ENCODE assay signal across 7 mouse cellular contexts in the genomic region with DNA sequence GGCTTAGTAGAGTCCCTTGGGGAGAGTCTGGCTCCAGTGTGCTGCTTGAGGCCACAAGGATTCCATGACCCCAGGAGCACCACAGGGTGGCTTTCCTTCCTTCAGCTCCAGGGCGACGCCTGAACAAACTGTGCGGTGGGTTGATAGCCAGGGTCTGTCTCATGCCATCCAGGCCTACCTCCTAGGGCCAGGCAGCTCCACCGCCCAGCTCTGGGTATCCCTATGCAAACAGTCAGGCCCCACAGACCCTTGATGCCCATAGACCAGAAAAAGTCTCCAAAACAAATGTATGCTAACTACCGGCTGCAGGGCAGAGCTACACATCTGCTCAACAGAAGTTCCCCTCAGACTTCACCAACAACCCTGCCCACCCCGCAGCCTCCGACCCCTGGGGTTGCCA. TPM values are rescaled to one million over a fixed set of nuclear protein-coding genes. Genes with fewer than 3 reads are reported as not detected.
DNase-seq lines count a peak whose midpoint lies in the region; ATAC-seq and TF ChIP-seq lines count a peak whose summit lies in the region.

No protein-coding gene starts in this region.

- no peak for TF ChIP-seq CTCF in hindbrain, postnatal 0 days (IDR thresholded peaks at IDR 0.05; ENCODE audit: low read depth)

- no peak for ATAC-seq in kidney, embryonic 16.5 days (ENCODE audit: low FRiP score, low TSS enrichment)
- ATAC-seq in embryonic facial prominence, embryonic 13.5 days (ENCODE audit: insufficient number of reproducible peaks, insufficient read depth, low FRiP score, low TSS enrichment, low read depth): no peak
- no peak for ATAC-seq in hindbrain, postnatal 0 days
- peak; percentile 21; the same call in 1 of the 2 replicates for ATAC-seq in neural tube, embryonic 13.5 days (ENCODE audit: low read depth)

- peak overlapping the region; percentile 53; the same call in 1 of the 2 replicates for H3K4me3 ChIP-seq in kidney, embryonic 16.5 days (ENCODE audit: low read length)
- H3K4me3 ChIP-seq in embryonic facial prominence, embryonic 13.5 days: peak overlapping the region; percentile 83
- no peak overlapping the region for H3K4me3 ChIP-seq in hindbrain, postnatal 0 days (ENCODE audit: low read length)
- H3K4me3 ChIP-seq in neural tube, embryonic 13.5 days: peak overlapping the region; percentile 64

- H3K9me3 ChIP-seq in kidney, embryonic 16.5 days (ENCODE audit: low read length): peaks cover 6% of the 10 kb centered on the region
- H3K9me3 ChIP-seq in embryonic facial prominence, embryonic 13.5 days: no peaks in the 10 kb centered on the region
- H3K9me3 ChIP-seq in hindbrain, postnatal 0 days (ENCODE audit: low read length): no peaks in the 10 kb centered on the region
- H3K9me3 ChIP-seq in neural tube, embryonic 13.5 days: no peaks in the 10 kb centered on the region; the same call in 1 of the 2 replicates

- peak overlapping the region; percentile 89; the same call in 1 of the 2 replicates for H3K9ac ChIP-seq in kidney, embryonic 16.5 days (replicated peaks; ENCODE audit: low read length)
- H3K9ac ChIP-seq in embryonic facial prominence, embryonic 13.5 days: peak overlapping the region; percentile 97
- no peak overlapping the region for H3K9ac ChIP-seq in hindbrain, postnatal 0 days (replicated peaks; ENCODE audit: low read length)
- peak overlapping the region; percentile 81 for H3K9ac ChIP-seq in neural tube, embryonic 13.5 days

- H3K4me1 ChIP-seq in kidney, embryonic 16.5 days (ENCODE audit: insufficient read depth, low read length): peaks cover 27% of the 10 kb centered on the region
- H3K4me1 ChIP-seq in embryonic facial prominence, embryonic 13.5 days: peaks cover 63% of the 10 kb centered on the region
- H3K4me1 ChIP-seq in hindbrain, postnatal 0 days (ENCODE audit: insufficient read depth, low read length): no peaks in the 10 kb centered on the region
- H3K4me1 ChIP-seq in neural tube, embryonic 13.5 days (replicated peaks): peaks cover 45% of the 10 kb centered on the region

- WGBS in kidney, embryonic 16.5 days: 42% methylated on average over 7 of the region's 7 CpGs
- WGBS in embryonic facial prominence, embryonic 13.5 days: 26% methylated on average over 7 of the region's 7 CpGs
- WGBS in hindbrain, postnatal 0 days: 23% methylated on average over 7 of the region's 7 CpGs
- WGBS in neural tube, embryonic 13.5 days: 23% methylated on average over 7 of the region's 7 CpGs

- no peak for DNase-seq in kidney, adult 8-10 months
- DNase-seq in hindbrain, postnatal 0 days (ENCODE audit: low spot score): no peak
- DNase-seq in layer of hippocampus, adult 8-10 months (ENCODE audit: low spot score in 2 of 2): no peak
- DNase-seq in cerebellum, postnatal 25 days: no peak

- peaks cover 8% of the 10 kb centered on the region for H3K27me3 ChIP-seq in kidney, embryonic 16.5 days (ENCODE audit: insufficient read depth, low read length)
- peaks cover 22% of the 10 kb centered on the region; the same call in 1 of the 2 replicates for H3K27me3 ChIP-seq in embryonic facial prominence, embryonic 13.5 days
- no peaks in the 10 kb centered on the region for H3K27me3 ChIP-seq in hindbrain, postnatal 0 days (ENCODE audit: insufficient read depth, low read length)
- H3K27me3 ChIP-seq in neural tube, embryonic 13.5 days: peaks cover 62% of the 10 kb centered on the region

- no peaks in the 10 kb centered on the region for H3K36me3 ChIP-seq in kidney, embryonic 16.5 days (ENCODE audit: insufficient read depth, low read length)
- peaks cover 3% of the 10 kb centered on the region; the same call in 1 of the 2 replicates for H3K36me3 ChIP-seq in embryonic facial prominence, embryonic 13.5 days
- no peaks in the 10 kb centered on the region for H3K36me3 ChIP-seq in hindbrain, postnatal 0 days (ENCODE audit: insufficient read depth, low read length)
- H3K36me3 ChIP-seq in neural tube, embryonic 13.5 days: no peaks in the 10 kb centered on the region

- no peak overlapping the region for H3K27ac ChIP-seq in kidney, embryonic 16.5 days (ENCODE audit: low read length)
- H3K27ac ChIP-seq in embryonic facial prominence, embryonic 13.5 days: peak overlapping the region; percentile 83
- 0 out of 2 replicates have a peak overlapping the region, but pooled peaks have one; percentile 2 for H3K27ac ChIP-seq in hindbrain, postnatal 0 days
- H3K27ac ChIP-seq in neural tube, embryonic 13.5 days (replicated peaks): peak overlapping the region; percentile 85

- peak overlapping the region; percentile 98 for H3K4me2 ChIP-seq in kidney, embryonic 16.5 days (replicated peaks; ENCODE audit: low read depth, low read length)
- peak overlapping the region; percentile 80 for H3K4me2 ChIP-seq in embryonic facial prominence, embryonic 13.5 days
- 0 out of 2 replicates have a peak overlapping the region, but pooled peaks have one; percentile 17 for H3K4me2 ChIP-seq in hindbrain, postnatal 0 days (ENCODE audit: low read depth, low read length)
- peak overlapping the region; percentile 92 for H3K4me2 ChIP-seq in neural tube, embryonic 13.5 days

RNA-seq across cellular contexts. Expression of a gene that starts 1.7 kb away (rescaled TPM):
- polyA plus RNA-seq in kidney, embryonic 16.5 days (2015; fragmentation: Nextera tagmentation; extraction: Ambion mirVana): 27.6 and 31.1 TPM in 2 replicates
- polyA plus RNA-seq in embryonic facial prominence, embryonic 13.5 days (2015; fragmentation: Nextera tagmentation; extraction: Ambion mirVana): 144 and 187 TPM in 2 replicates
- 69.4 and 85.3 TPM in 2 replicates for total RNA-seq in hindbrain, postnatal 0 days (2014; rRNA removed)
- 60.6 and 64.4 TPM in 2 replicates for polyA plus RNA-seq in hindbrain, postnatal 0 days (2015; fragmentation: Nextera tagmentation; extraction: Ambion mirVana)
- polyA plus RNA-seq in neural tube, embryonic 13.5 days (2015; fragmentation: Nextera tagmentation; extraction: Ambion mirVana): 49.1 and 59.7 TPM in 2 replicates
- total RNA-seq in layer of hippocampus, adult 8-10 months (2022): 10 to 100 TPM; 72.3 to 84.6 (median 79.2) TPM

RNA-seq across cellular contexts. Expression of a gene that starts 15.7 kb away (rescaled TPM):
- 0.12 and 0.15 TPM in 2 replicates for polyA plus RNA-seq in kidney, embryonic 16.5 days (2015; fragmentation: Nextera tagmentation; extraction: Ambion mirVana)
- polyA plus RNA-seq in embryonic facial prominence, embryonic 13.5 days (2015; fragmentation: Nextera tagmentation; extraction: Ambion mirVana): 0.22 and 0.51 TPM in 2 replicates
- 2.0 and 4.3 TPM in 2 replicates for total RNA-seq in hindbrain, postnatal 0 days (2014; rRNA removed)
- 0.74 and 0.96 TPM in 2 replicates for polyA plus RNA-seq in hindbrain, postnatal 0 days (2015; fragmentation: Nextera tagmentation; extraction: Ambion mirVana)
- 0.45 and 0.60 TPM in 2 replicates for polyA plus RNA-seq in neural tube, embryonic 13.5 days (2015; fragmentation: Nextera tagmentation; extraction: Ambion mirVana)
- total RNA-seq in layer of hippocampus, adult 8-10 months (2022): 1 to 10 TPM; 7.0 to 8.3 (median 8.0) TPM

RNA-seq across cellular contexts. Expression of a gene that starts 39.8 kb away (rescaled TPM):
- polyA plus RNA-seq in kidney, embryonic 16.5 days (2015; fragmentation: Nextera tagmentation; extraction: Ambion mirVana): 470 and 478 TPM in 2 replicates
- 459 and 517 TPM in 2 replicates for polyA plus RNA-seq in embryonic facial prominence, embryonic 13.5 days (2015; fragmentation: Nextera tagmentation; extraction: Ambion mirVana)
- total RNA-seq in hindbrain, postnatal 0 days (2014; rRNA removed): 17.1 and 19.1 TPM in 2 replicates
- 462 and 467 TPM in 2 replicates for polyA plus RNA-seq in hindbrain, postnatal 0 days (2015; fragmentation: Nextera tagmentation; extraction: Ambion mirVana)
- polyA plus RNA-seq in neural tube, embryonic 13.5 days (2015; fragmentation: Nextera tagmentation; extraction: Ambion mirVana): 431 and 499 TPM in 2 replicates
- 100 to 1,000 TPM; 187 to 234 (median 208) TPM for total RNA-seq in layer of hippocampus, adult 8-10 months (2022)

Comparison
In these comparisons a context has a peak if more than half of its experiments do, and no peak if none do; other contexts are left out.
1. H3K4me2 ChIP-seq: peak in every context shown above with its lines; median percentile 98 in kidney, embryonic 16.5 days; 92 in neural tube, embryonic 13.5 days; 80 in embryonic facial prominence, embryonic 13.5 days; 17 in hindbrain, postnatal 0 days.